Mouse (Mus musculus) CH12.LX (cell line): ENCODE data around the gene Lipc.

ENCODE experiments used
- CHD2 ChIP-seq: IDR thresholded peaks from 2 replicates; pipeline ENCODE4 v1.6.1; 2011; ENCODE audit warnings: low read length, improper control_type of control experiment
- CTCF ChIP-seq, 2 experiments: IDR thresholded peaks in 1 of 2; conservative IDR thresholded peaks in 1 of 2; 2 replicates each; pipeline ENCODE4 v1.5.1; 2011 to 2012; ENCODE audit warnings: low read depth in 2 of 2, low read length in 2 of 2, improper control_type of control experiment in 1 of 2, inconsistent platforms in 1 of 2, mild to moderate bottlenecking in 1 of 2, moderate library complexity in 1 of 2
- ELF1 ChIP-seq: IDR thresholded peaks from 2 replicates; pipeline ENCODE4 v1.6.1; 2014; ENCODE audit warnings: low read depth, mild to moderate bottlenecking, inconsistent platforms, low read length, improper control_type of control experiment
- EP300 ChIP-seq: IDR thresholded peaks from 2 replicates; pipeline ENCODE4 v1.6.1; 2011; ENCODE audit warnings: low read length, improper control_type of control experiment
- KAT2A ChIP-seq: IDR thresholded peaks from 2 replicates; pipeline ENCODE4 v1.6.1; 2012; ENCODE audit warnings: low read length, improper control_type of control experiment, inconsistent platforms; ENCODE audit not compliant: insufficient replicate concordance
- MAX ChIP-seq: IDR thresholded peaks from 2 replicates; pipeline ENCODE4 v1.6.1; 2011; ENCODE audit warnings: low read length, improper control_type of control experiment
- MEF2A ChIP-seq: IDR thresholded peaks from 2 replicates; pipeline ENCODE4 v1.6.1; 2014; ENCODE audit warnings: low read depth, mild to moderate bottlenecking, inconsistent platforms, low read length, improper control_type of control experiment, borderline replicate concordance
- POLR2A ChIP-seq: IDR thresholded peaks from 2 replicates; pipeline ENCODE4 v1.6.1; 2011; ENCODE audit warnings: low read depth, mild to moderate bottlenecking, improper control_type of control experiment, low read length
- USF1 ChIP-seq: IDR thresholded peaks from 2 replicates; pipeline ENCODE4 v1.6.1; 2014; ENCODE audit warnings: low read depth, mild to moderate bottlenecking, inconsistent platforms, low read length, improper control_type of control experiment
- USF2 ChIP-seq: conservative IDR thresholded peaks from 2 replicates; pipeline ENCODE4 v1.6.1; 2011; ENCODE audit warnings: low read depth, low read length, improper control_type of control experiment
- ZC3H11A ChIP-seq: IDR thresholded peaks from 2 replicates; pipeline ENCODE4 v1.6.1; 2012; ENCODE audit warnings: low read depth, mild to moderate bottlenecking, inconsistent platforms, low read length, improper control_type of control experiment

DNA sequence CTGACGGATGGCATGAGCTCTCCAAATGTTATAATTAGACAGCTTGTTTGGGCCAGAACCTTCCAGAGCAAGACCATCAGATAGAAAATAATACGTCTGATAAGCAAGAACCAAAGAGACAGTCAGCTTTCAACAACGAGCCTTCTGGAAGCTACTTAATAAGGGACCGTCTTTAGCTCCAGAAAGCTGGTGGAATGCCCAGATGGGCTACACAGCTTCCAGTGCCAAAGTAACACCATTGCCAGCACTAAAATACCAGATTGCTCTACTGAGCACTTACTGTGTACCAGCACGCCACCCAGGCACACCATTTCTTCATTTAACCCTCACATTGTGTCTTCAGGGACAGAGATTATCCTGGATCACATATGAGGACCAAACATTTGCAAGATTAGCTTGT lies 73.9 kb downstream of the Lipc start:
- TF ChIP-seq CTCF (conservative IDR thresholded peaks at IDR 0.05 in 1 of 2, IDR thresholded peaks at IDR 0.05 in 1 of 2; ENCODE audit: low read depth in 2 of 2, low read length in 2 of 2), result no peak
- no peak for TF ChIP-seq POLR2A
- no peak for TF ChIP-seq CHD2
- TF ChIP-seq EP300, result no peak
- no peak for TF ChIP-seq ZC3H11A
- no peak for TF ChIP-seq MEF2A
- no peak for TF ChIP-seq KAT2A
- TF ChIP-seq MAX, result no peak
- no peak for TF ChIP-seq ELF1
- TF ChIP-seq USF2, result no peak
- TF ChIP-seq USF1, result no peak
